Mouse (Mus musculus) gastrocnemius, adult 18-20 months (tissue): ENCODE results near the gene Pdhb. TPM values are rescaled to one million over a fixed set of nuclear protein-coding genes. Genes with fewer than 3 reads are reported as not detected.

Experiments used
- DNase-seq: peaks from one replicate; pipeline ENCODE4 v3.0.0; 2021; ENCODE audit warnings: low spot score
- long read RNA-seq, 2 experiments: library from polyadenylated mRNA; stranded (forward); transcript quantifications; one replicate each; pipeline ENCODE4 v2.0.0; 2021
- total RNA-seq, 2 experiments: library from RNA; stranded (reverse); gene quantifications; 2 replicates each; pipeline ENCODE4 v1.2.3; 2021

The Pdhb gene
- total RNA-seq, result 100 to 1,000 TPM; 272 to 299 TPM
- long read RNA-seq, experiment 1, transcript Pdhb-201 (10 exons, 1,513 nt), result major isoform, 267 of 281 reads
- long read RNA-seq, experiment 1, partial matches to known transcripts, result 6 of 281 reads
- long read RNA-seq, experiment 1, other reads (novel, unspliced or antisense), result 6 of 281 reads
- long read RNA-seq, experiment 2, transcript Pdhb-201 (10 exons, 1,513 nt), result major isoform, 199 of 223 reads
- long read RNA-seq, experiment 2, partial matches to known transcripts, result 4 of 223 reads
- long read RNA-seq, experiment 2, other reads (novel, unspliced or antisense), result 17 of 223 reads

- DNase-seq, result peak; percentile 99
Measured at GRCm38 (mm10) chr14:8172507-8173410, at the start of gene Pdhb. Pdhb (minus strand) TSS chr14:8173025.

GRCm38 (mm10) chr14:8222561-8222960 is 49.7 kb upstream of the Pdhb start:
- no peak for DNase-seq

- no peak for DNase-seq
Measured at GRCm38 (mm10) chr14:8220912-8221311, 48.1 kb upstream of the Pdhb start.

- no peak for DNase-seq
Measured at GRCm38 (mm10) chr14:8220306-8220705, 47.5 kb upstream of the Pdhb start.

- DNase-seq, result no peak
Measured at GRCm38 (mm10) chr14:8219876-8220275, 47.1 kb upstream of the Pdhb start.

DNA sequence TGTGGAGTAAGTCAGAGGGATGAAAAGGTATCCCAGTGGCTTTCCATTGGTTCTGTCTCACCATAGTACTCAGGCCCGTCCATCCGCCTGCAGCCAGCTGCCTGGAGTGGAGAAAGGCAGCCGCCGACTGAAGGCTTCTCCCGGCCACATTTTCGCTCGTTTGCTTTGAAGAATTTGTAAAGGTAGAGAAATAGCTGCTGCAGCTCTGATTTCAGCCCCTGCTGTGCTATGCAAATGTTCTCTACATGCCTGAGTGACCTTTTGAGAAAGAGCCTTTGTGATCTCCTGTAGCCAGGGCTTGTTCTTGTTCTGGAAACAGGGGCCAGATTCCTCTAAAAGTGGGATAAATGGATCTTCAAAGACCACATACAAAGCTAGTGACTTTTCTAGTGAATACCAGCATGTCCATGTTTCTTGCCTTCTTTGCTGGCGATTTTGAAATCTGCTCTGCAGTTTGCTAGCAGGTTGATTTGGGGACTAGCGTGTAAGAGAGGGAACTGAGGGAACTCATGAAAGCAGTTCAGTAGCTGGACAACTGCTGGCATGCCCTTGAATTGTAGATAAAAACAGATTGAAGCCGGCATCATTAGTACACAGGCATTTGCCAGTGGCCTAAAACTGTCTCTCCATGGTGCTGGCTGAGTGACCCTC is 46.0 kb upstream of the Pdhb start:
- no peak for DNase-seq

GRCm38 (mm10) chr14:8218238-8218637 is 45.4 kb upstream of the Pdhb start:
- no peak for DNase-seq

DNA sequence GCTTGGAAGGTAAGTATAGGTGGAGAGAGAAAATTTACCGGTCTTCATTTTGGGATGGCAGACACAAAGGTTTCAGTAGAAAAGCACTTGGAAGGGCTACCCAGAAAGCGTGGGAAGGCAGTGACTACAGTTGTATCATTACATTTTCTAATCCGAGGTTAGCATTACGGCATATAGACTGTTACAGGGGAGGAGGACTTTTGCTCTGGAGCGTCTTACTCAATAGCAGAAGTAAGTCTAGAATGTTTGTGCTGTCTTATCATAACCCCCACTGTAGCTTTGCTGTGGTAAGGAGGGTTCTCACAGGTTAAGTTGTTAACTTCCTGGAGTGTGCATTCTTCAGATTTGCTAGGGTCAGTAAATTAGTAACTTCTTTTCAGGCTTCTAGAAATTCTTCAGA is 43.3 kb upstream of the Pdhb start:
- no peak for DNase-seq

GRCm38 (mm10) chr14:8215208-8215778 is 42.5 kb upstream of the Pdhb start:
- no peak for DNase-seq

DNA sequence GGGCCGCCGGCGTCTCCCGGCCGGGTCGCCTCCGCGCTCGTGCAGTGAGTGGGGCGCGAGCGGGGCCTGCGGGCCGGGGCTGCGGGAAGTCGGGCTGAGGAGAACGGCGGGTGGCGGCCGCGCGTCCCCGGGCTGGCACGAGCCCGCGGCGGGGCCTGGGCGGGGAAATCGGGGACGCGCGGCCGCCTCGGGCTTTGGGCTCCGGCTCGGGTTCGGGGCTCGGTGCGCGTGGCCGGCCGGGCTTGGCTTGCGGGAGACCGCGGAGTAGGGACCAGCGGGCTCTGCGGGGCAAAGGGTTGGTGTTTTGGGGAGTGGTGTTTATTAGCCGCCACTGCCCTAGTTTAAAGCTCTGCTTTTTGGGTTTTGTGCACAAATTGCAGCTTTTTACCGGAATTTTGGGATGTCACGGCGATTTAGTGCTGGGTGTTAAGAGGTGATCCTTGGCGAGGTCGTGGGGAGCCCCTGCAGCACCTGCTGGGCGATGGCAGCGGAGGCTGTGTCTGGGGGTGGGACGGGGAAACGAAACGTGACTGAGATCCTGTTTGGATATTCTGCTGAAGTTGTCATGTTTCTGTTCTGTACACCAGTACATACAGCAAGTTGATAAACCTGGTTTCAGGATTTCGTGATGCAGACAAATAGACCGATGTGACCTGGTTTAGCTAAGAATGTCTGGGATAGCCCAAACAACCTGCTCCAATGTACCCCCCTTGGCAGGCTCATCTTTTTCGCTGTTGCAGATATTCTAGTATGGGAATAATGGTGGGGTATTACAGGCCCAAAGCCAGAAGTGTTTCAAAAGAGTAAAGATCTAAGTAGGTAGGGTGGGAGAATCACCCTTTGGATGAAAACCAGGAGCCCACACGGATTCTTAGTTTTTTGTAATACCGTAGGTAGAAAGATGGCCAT is 41.7 kb upstream of the Pdhb start:
- DNase-seq, result peak; percentile 56

DNA sequence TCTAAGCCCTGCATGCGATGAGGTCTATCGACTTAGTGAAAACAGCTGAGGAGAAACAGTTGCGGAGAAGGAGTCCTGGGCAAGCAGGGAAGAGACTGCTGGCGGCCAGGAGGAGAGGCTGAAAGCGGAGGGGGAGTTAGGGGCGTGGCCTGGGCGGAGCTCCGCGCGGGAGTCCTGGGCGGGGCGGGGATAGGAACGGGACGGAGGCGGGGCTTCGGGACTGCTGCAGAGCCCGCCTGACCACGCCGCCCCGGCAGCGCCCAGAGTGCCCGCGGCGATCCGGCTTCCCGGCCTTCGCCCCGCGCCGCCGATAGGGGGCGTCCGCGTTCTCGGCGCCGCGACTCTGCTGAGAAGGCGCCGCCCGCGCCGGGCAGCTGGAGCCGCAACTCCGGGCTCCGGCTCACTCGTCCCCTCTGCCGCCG is 41.0 kb upstream of the Pdhb start, which contains the start of gene Kctd6:
Gene Kctd6, plus strand, starts transcription at position 338 of the 422 bp plus-strand sequence.
- peak; percentile 98 for DNase-seq

GRCm38 (mm10) chr14:8212996-8213395 is 40.2 kb upstream of the Pdhb start:
- no peak for DNase-seq

DNA sequence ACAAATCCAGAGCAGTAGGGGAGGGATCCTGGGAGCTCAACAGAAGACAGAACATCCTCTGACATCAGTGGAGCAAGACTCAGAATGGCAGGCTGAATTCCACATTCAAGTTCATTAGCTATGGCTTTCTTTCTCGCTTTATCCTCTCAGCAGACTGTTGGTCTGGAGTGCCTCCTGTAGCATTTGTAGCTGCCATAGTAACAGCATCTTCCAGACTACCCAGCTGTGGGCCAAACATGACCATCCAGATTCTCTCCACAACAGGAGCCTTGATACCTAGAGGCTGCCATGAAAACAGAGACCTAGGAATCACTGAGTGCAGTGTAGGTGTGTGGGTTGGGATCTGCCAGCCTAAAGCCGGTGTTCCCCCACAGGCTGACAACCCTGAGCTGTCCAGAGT is 37.1 kb upstream of the Pdhb start:
- no peak for DNase-seq

- no peak for DNase-seq
Measured at GRCm38 (mm10) chr14:8208876-8209275, 36.1 kb upstream of the Pdhb start.

DNA sequence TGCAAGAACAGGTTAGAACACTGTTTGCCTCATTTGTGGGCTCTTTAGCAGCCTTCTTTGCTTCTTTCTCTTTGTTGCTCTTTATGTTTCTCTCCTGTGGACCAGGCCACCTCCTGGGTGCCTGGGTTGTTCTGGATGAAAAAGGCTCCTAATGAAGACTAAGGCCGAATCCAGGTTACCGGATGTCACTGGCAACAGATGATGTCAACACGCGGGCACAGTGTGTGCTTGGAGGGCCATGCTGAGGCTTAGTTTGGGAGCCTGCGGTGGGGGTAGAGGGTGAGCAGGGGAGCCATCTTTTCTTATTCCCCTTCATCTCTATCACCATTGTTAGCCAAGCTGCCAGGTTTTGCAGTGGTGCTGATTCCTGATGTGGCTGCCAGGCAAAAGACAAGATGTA is 34.7 kb upstream of the Pdhb start:
- no peak for DNase-seq

- no peak for DNase-seq
Measured at GRCm38 (mm10) chr14:8207105-8207504, 34.3 kb upstream of the Pdhb start.

DNA sequence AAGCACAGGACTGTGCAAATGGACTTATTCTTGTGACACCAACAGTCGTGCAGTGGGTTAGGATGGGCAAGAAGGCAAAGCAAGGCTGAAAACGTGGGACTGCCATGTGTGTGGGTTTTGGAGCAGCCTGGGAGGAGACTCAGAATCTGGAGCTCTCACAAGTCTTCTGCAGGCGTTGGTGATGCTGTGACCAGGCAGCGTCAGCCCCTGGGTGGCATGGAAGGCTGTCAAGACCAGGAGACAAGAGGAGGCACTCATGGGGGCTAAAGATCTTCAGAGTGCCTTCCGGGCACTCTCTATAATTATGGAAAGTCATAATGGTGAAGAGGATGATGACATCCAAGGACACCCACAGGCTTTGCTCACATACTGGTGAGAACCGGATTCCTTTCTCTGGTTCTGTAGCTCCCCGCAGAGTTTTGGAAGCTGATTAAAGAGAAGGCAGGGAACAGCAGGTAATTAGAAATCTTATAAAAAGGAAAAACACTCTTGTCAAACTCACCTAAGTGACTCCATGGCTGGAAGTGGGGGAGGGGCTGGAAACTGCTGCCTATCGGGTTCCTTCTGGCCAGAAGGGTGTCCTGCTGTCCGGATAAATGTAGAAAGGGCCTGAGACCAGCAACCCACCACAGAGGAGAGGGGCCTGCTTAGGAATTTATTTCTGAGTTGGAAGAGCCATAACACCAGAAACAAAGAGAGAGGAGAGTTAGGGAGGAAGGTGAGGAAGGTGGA is 33.5 kb upstream of the Pdhb start:
- DNase-seq, result no peak

DNA sequence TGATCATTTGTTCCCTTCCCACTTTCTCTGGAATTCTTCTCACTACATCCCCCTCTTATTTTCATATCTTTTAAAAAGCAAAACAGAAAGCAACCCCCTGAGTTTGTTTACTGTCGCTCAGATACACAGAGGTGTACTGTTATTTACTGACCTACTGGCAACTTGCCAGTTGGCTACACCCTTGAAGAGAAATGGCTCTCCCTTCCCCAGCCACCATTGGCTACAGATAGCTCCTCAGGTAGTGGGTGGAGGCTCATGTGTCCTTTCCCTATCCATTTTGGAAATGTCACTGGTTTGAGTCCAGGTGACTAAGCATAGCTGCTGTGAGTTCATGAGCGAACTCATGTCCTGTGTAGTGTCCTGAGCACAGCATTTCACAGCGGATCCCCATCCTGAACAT is 28.9 kb upstream of the Pdhb start:
- DNase-seq, result no peak

DNA sequence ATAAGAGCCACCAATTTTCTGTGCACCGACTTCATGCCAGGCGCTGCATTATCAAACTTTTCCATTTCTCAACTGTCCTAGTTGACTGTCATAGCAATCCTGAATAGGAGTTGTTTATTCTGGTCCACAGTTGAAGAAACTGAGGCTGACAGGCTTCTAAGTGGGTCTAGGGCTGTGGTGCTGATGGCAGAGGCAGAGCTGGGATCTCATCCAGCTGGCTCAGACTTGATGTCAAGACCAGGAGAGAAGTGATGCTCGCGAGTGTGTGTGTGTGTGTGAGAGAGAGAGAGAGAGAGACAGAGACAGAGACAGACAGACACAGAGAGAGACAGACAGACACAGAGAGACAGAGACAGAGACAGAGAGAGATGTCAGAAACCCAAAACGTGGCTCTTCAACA is 27.9 kb upstream of the Pdhb start:
- no peak for DNase-seq

- DNase-seq, result no peak
Measured at GRCm38 (mm10) chr14:8192727-8193126, 19.9 kb upstream of the Pdhb start.
